Mouse (Mus musculus) CH12.LX (cell line): ENCODE results near the gene P2rx7.

Experiments used
- CHD2 ChIP-seq: IDR thresholded peaks from 2 replicates; pipeline ENCODE4 v1.6.1; 2011; ENCODE audit warnings: low read length, improper control_type of control experiment
- CTCF ChIP-seq, 2 experiments: IDR thresholded peaks in 1 of 2; conservative IDR thresholded peaks in 1 of 2; 2 replicates each; pipeline ENCODE4 v1.5.1; 2011 to 2012; ENCODE audit warnings: low read depth in 2 of 2, low read length in 2 of 2, improper control_type of control experiment in 1 of 2, inconsistent platforms in 1 of 2, mild to moderate bottlenecking in 1 of 2, moderate library complexity in 1 of 2
- EP300 ChIP-seq: IDR thresholded peaks from 2 replicates; pipeline ENCODE4 v1.6.1; 2011; ENCODE audit warnings: low read length, improper control_type of control experiment
- ETS1 ChIP-seq: conservative IDR thresholded peaks from 2 replicates; pipeline ENCODE4 v1.6.1; 2012; ENCODE audit warnings: low read depth, mild to moderate bottlenecking, inconsistent platforms, low read length, improper control_type of control experiment, moderate library complexity
- MAZ ChIP-seq: IDR thresholded peaks from 2 replicates; pipeline ENCODE4 v1.6.1; 2012; ENCODE audit warnings: low read depth, mild to moderate bottlenecking, inconsistent platforms, low read length, improper control_type of control experiment, moderate library complexity
- POLR2A ChIP-seq: IDR thresholded peaks from 2 replicates; pipeline ENCODE4 v1.6.1; 2011; ENCODE audit warnings: low read depth, mild to moderate bottlenecking, improper control_type of control experiment, low read length
- TCF12 ChIP-seq: IDR thresholded peaks from 2 replicates; pipeline ENCODE4 v1.6.1; 2014; ENCODE audit warnings: low read depth, mild to moderate bottlenecking, inconsistent platforms, low read length, improper control_type of control experiment

- TF ChIP-seq ETS1 = no peak
- no peak for TF ChIP-seq CTCF (conservative IDR thresholded peaks at IDR 0.05 in 1 of 2, IDR thresholded peaks at IDR 0.05 in 1 of 2; ENCODE audit: low read depth in 2 of 2, low read length in 2 of 2)
- no peak for TF ChIP-seq EP300
- no peak for TF ChIP-seq CHD2
- no peak for TF ChIP-seq TCF12
- TF ChIP-seq MAZ = no peak
- TF ChIP-seq POLR2A = no peak
Observed at GRCm38 (mm10) chr5:122731991-122732673, 88.4 kb downstream of the P2rx7 start.
